Mouse (Mus musculus) spleen, postnatal 10 days (tissue): Measurements from ENCODE around the gene Pde4d.

ENCODE experiments used
- DNase-seq, 2 experiments: peaks; one replicate each; pipeline ENCODE4 v3.0.0; 2021 to 2022; ENCODE audit warnings: low spot score in 2 of 2

Gene Pde4d

GRCm38 (mm10) chr13:108490872-108491271 lies 41.1 kb downstream of the Pde4d start:
- no peak for DNase-seq

GRCm38 (mm10) chr13:108492886-108493285 lies 43.1 kb downstream of the Pde4d start:
- DNase-seq = no peak

GRCm38 (mm10) chr13:108494365-108494764 lies 44.6 kb downstream of the Pde4d start:
- DNase-seq = no peak

- no peak for DNase-seq
Measured at GRCm38 (mm10) chr13:108497768-108498167, 48.0 kb downstream of the Pde4d start.

GRCm38 (mm10) chr13:108498247-108498743 lies 48.5 kb downstream of the Pde4d start:
- no peak for DNase-seq

GRCm38 (mm10) chr13:108498773-108499313 lies 49.1 kb downstream of the Pde4d start:
- DNase-seq = no peak

GRCm38 (mm10) chr13:108501386-108501785 lies 51.6 kb downstream of the Pde4d start:
- DNase-seq = no peak

- DNase-seq = no peak
Measured at GRCm38 (mm10) chr13:108524548-108524947, 74.8 kb downstream of the Pde4d start.

GRCm38 (mm10) chr13:108524969-108525368 lies 75.2 kb downstream of the Pde4d start:
- DNase-seq = no peak

- no peak for DNase-seq
Measured at GRCm38 (mm10) chr13:108526258-108527007, 76.7 kb downstream of the Pde4d start.

GRCm38 (mm10) chr13:108527090-108527770 lies 77.5 kb downstream of the Pde4d start:
- DNase-seq = no peak

GRCm38 (mm10) chr13:108528343-108528742 lies 78.6 kb downstream of the Pde4d start:
- no peak for DNase-seq

GRCm38 (mm10) chr13:108532875-108533274 lies 83.1 kb downstream of the Pde4d start:
- DNase-seq = no peak

GRCm38 (mm10) chr13:108536436-108536835 lies 86.7 kb downstream of the Pde4d start:
- DNase-seq = no peak

- no peak for DNase-seq
Measured at GRCm38 (mm10) chr13:108536951-108537350, 87.2 kb downstream of the Pde4d start.

GRCm38 (mm10) chr13:108538760-108539369 lies 89.1 kb downstream of the Pde4d start:
- no peak for DNase-seq

- DNase-seq = no peak
Measured at GRCm38 (mm10) chr13:108541488-108541887, 91.7 kb downstream of the Pde4d start.

GRCm38 (mm10) chr13:108542342-108542761 lies 92.6 kb downstream of the Pde4d start:
- no peak for DNase-seq

GRCm38 (mm10) chr13:108552288-108552687 lies 102.5 kb downstream of the Pde4d start:
- no peak for DNase-seq

GRCm38 (mm10) chr13:108552995-108553394 lies 103.2 kb downstream of the Pde4d start:
- no peak for DNase-seq

- no peak for DNase-seq
Measured at GRCm38 (mm10) chr13:108554901-108555300, 105.2 kb downstream of the Pde4d start.

- no peak for DNase-seq
Measured at GRCm38 (mm10) chr13:108596938-108597337, 147.2 kb downstream of the Pde4d start.
